In the genomic region with DNA sequence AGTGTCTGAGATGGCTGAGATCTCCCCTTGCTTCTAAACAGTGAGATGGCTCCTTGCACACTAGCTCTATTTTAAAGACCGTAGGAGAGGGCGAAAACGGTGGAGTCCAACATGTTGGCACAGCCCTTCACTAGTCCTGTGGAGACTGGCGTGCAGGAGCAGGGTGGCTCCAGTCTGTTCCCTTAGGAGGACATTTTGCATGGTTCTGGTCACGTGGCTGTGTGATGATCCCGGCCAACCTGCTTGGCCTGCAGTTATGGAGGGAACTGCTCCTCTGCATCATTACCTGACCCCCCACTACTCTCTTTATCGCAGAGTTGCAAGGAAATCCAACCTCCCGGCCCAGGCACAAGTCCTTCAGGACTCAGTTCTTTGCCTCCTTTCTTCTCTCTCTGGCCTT, we compare ENCODE assay signal across 17 mouse cellular contexts. TPM values are rescaled to one million over a fixed set of nuclear protein-coding genes. Genes with fewer than 3 reads are reported as not detected.
"Had no signal": no experiment of that assay in that cellular context is flagged by ENCODE, and none has a peak within 500 bp of the region (broad histone marks: within the 10 kb centered on the region; RNA-seq: fewer than 3 reads in every experiment).

No protein-coding gene starts in this region.

- H3K4me2 ChIP-seq: limb, embryonic 12.5 days; liver, embryonic 13.5 days; midbrain, embryonic 11.5 days; midbrain, embryonic 15.5 days; neural tube, embryonic 12.5 days had no signal

- ATAC-seq: inflammation-experienced regulatory T-cells, adult 6 months; liver, postnatal 0 days; midbrain, embryonic 15.5 days had no signal

- H3K27ac ChIP-seq: layer of hippocampus, adult 2 months; limb, embryonic 12.5 days; liver, embryonic 13.5 days; macrophage; midbrain, embryonic 15.5 days; neural tube, embryonic 12.5 days had no signal

- H3K4me3 ChIP-seq: layer of hippocampus, adult 2 months; limb, embryonic 12.5 days; liver, embryonic 13.5 days; megakaryocyte, embryonic 14.5 days; midbrain, embryonic 15.5 days; neural tube, embryonic 12.5 days had no signal

- DNase-seq: kidney, adult 8-10 months; kidney, postnatal 25 days; liver; liver, embryonic 13.5 days; liver, postnatal 0 days; retina, postnatal 1 day; right cerebral cortex, postnatal 4 days; thymus, adult 2 months; thymus, postnatal 25 days had no signal

- H3K9me3 ChIP-seq: limb, embryonic 12.5 days; midbrain, embryonic 15.5 days; neural tube, embryonic 12.5 days had no signal

- H3K9ac ChIP-seq: limb, embryonic 12.5 days; liver, embryonic 13.5 days; liver, postnatal 0 days; midbrain, embryonic 15.5 days; neural tube, embryonic 12.5 days had no signal

- H3K36me3 ChIP-seq: limb, embryonic 12.5 days; liver, embryonic 13.5 days; midbrain, embryonic 15.5 days; neural tube, embryonic 12.5 days had no signal

RNA-seq across cellular contexts. Expression of gene Clic6, which starts 15.0 kb away (rescaled TPM):
- polyA plus RNA-seq: inflammation-experienced regulatory T-cells, adult 6 months; macrophage had no signal
